ENCODE assay signal across 8 mouse cellular contexts in the genomic region with DNA sequence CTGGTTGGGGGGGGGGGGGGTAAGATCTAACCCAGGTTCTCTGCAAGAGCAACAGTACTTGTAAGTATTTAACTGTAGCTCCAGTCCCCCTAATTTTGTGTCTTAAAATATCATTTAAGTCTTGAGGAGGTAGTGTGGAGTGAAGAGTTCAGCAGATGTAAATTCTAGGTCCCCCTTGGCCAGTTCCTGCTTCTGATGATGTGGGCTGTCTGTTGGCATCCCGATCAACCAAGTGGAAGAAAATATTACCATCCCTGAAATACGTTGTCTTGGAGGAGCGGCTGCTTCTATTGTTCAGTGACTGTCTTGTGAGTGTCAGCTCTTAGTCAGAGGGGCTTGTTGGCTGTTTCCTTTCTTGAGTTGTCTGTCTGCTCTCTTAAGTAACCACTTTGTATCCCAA. TPM values are rescaled to one million over a fixed set of nuclear protein-coding genes. Genes with fewer than 3 reads are reported as not detected.
DNase-seq lines count a peak whose midpoint lies in the region; ATAC-seq lines count a peak whose summit lies in the region.

No protein-coding gene starts in this region.

- peaks cover 68% of the 10 kb centered on the region for H3K4me1 ChIP-seq in kidney, embryonic 15.5 days
- H3K4me1 ChIP-seq in forebrain, embryonic 10.5 days: peaks cover 77% of the 10 kb centered on the region
- H3K4me1 ChIP-seq in limb, embryonic 10.5 days: peaks cover 65% of the 10 kb centered on the region
- peaks cover 59% of the 10 kb centered on the region for H3K4me1 ChIP-seq in neural tube, embryonic 15.5 days

- H3K4me2 ChIP-seq in kidney, embryonic 15.5 days: peak overlapping the region; percentile 93
- peak overlapping the region; percentile 92 for H3K4me2 ChIP-seq in neural tube, embryonic 15.5 days

- H3K27ac ChIP-seq in kidney, embryonic 15.5 days: no peak overlapping the region
- peak overlapping the region; percentile 56; the same call in 1 of the 2 replicates for H3K27ac ChIP-seq in forebrain, embryonic 10.5 days
- H3K27ac ChIP-seq in limb, embryonic 10.5 days: no peak overlapping the region
- no peak overlapping the region; the same call in 1 of the 2 replicates for H3K27ac ChIP-seq in neural tube, embryonic 15.5 days (replicated peaks)

- no peak for ATAC-seq in kidney, embryonic 15.5 days (replicated peaks; ENCODE audit: low FRiP score)
- ATAC-seq in neural tube, embryonic 15.5 days (ENCODE audit: low FRiP score): no peak

- DNase-seq in kidney, postnatal 10 days: no peak
- DNase-seq in forebrain, embryonic 10.5 days (ENCODE audit: extremely low spot score, low spot score): no peak
- no peak for DNase-seq in limb, embryonic 10.5 days (ENCODE audit: low spot score)
- no peak for DNase-seq in right cerebral cortex, postnatal 4 days
- DNase-seq in cerebellum, postnatal 14 days: no peak
- DNase-seq in left cerebral cortex, adult 8-10 months (ENCODE audit: low spot score in 2 of 2): no peak

- H3K9me3 ChIP-seq in kidney, embryonic 15.5 days (replicated peaks): no peaks in the 10 kb centered on the region
- H3K9me3 ChIP-seq in forebrain, embryonic 10.5 days: no peaks in the 10 kb centered on the region
- no peaks in the 10 kb centered on the region for H3K9me3 ChIP-seq in limb, embryonic 10.5 days (replicated peaks)
- no peaks in the 10 kb centered on the region for H3K9me3 ChIP-seq in neural tube, embryonic 15.5 days (replicated peaks)

- 0 out of 2 replicates have a peak overlapping the region, but pooled peaks have one; percentile 2 for H3K9ac ChIP-seq in kidney, embryonic 15.5 days
- H3K9ac ChIP-seq in neural tube, embryonic 15.5 days (replicated peaks): no peak overlapping the region

- H3K27me3 ChIP-seq in kidney, embryonic 15.5 days: no peaks in the 10 kb centered on the region
- H3K27me3 ChIP-seq in forebrain, embryonic 10.5 days (ENCODE audit: poor library complexity, severe bottlenecking): peaks cover 10% of the 10 kb centered on the region
- H3K27me3 ChIP-seq in limb, embryonic 10.5 days (ENCODE audit: low read depth, poor library complexity, severe bottlenecking): no peaks in the 10 kb centered on the region
- H3K27me3 ChIP-seq in neural tube, embryonic 15.5 days (replicated peaks): no peaks in the 10 kb centered on the region

- no peaks in the 10 kb centered on the region for H3K36me3 ChIP-seq in kidney, embryonic 15.5 days
- H3K36me3 ChIP-seq in forebrain, embryonic 10.5 days (replicated peaks): peaks cover 42% of the 10 kb centered on the region
- peaks cover 21% of the 10 kb centered on the region for H3K36me3 ChIP-seq in limb, embryonic 10.5 days
- H3K36me3 ChIP-seq in neural tube, embryonic 15.5 days: no peaks in the 10 kb centered on the region

- H3K4me3 ChIP-seq in kidney, embryonic 15.5 days (replicated peaks): peak overlapping the region; percentile 97
- H3K4me3 ChIP-seq in forebrain, embryonic 10.5 days: peak overlapping the region; percentile 92
- H3K4me3 ChIP-seq in limb, embryonic 10.5 days: peak overlapping the region; percentile 88; the same call in 1 of the 2 replicates
- H3K4me3 ChIP-seq in neural tube, embryonic 15.5 days (replicated peaks): peak overlapping the region; percentile 93

- 40% methylated on average over 3 of the region's 3 CpGs for WGBS in kidney, embryonic 15.5 days
- WGBS in forebrain, embryonic 10.5 days: 64% methylated on average over 3 of the region's 3 CpGs
- 83% methylated on average over 3 of the region's 3 CpGs for WGBS in limb, embryonic 10.5 days
- WGBS in neural tube, embryonic 15.5 days: 22% methylated on average over 3 of the region's 3 CpGs

RNA-seq across cellular contexts. Expression of gene Cnn3, which starts 3.2 kb away (rescaled TPM):
- polyA plus RNA-seq in kidney, embryonic 15.5 days (2015; fragmentation: Nextera tagmentation; extraction: Ambion mirVana): 607 and 612 TPM in 2 replicates
- 843 and 904 TPM in 2 replicates for polyA plus RNA-seq in forebrain, embryonic 10.5 days (2016; fragmentation: Nextera tagmentation; extraction: Ambion mirVana)
- 697 and 777 TPM in 2 replicates for polyA plus RNA-seq in limb, embryonic 10.5 days (2016; fragmentation: Nextera tagmentation; extraction: Ambion mirVana)
- polyA plus RNA-seq in neural tube, embryonic 15.5 days (2015; fragmentation: Nextera tagmentation; extraction: Ambion mirVana): 381 and 465 TPM in 2 replicates
- total RNA-seq in left cerebral cortex, adult 8-10 months (2022): 100 to 1,000 TPM in 1 of 4 experiments, 10 to 100 TPM in 3; 69.4 to 104 (median 78.6) TPM
